Mouse (Mus musculus) MEL (cell line): Measurements from ENCODE around the gene Wdr20rt. TPM values are rescaled to one million over a fixed set of nuclear protein-coding genes. Genes with fewer than 3 reads are reported as not detected.
"Not testable (repeated sequence)": the region's sequence is repeated elsewhere in the genome, so short reads cannot be mapped to it uniquely, and the experiment has no call there.

ENCODE experiments used
- DNase-seq: peaks from one replicate; pipeline ENCODE4 v3.0.0; 2011; ENCODE audit warnings: low read depth, low spot score
- H3K27ac ChIP-seq: 2 replicates; pipeline ENCODE4 v1.5.1; 2012; ENCODE audit warnings: low read depth, mild to moderate bottlenecking, control low read depth, low read length, moderate library complexity; ENCODE audit not compliant: control insufficient read depth
- H3K27me3 ChIP-seq, 2 experiments: fragments of 150-350 bp in 1 of 2; sonication (generic) in 1 of 2; 2 replicates each; pipeline ENCODE4 v1.6.1; 2012; ENCODE audit warnings: low read length in 2 of 2, mild to moderate bottlenecking in 2 of 2, improper control_type of control experiment in 1 of 2, moderate library complexity in 1 of 2; ENCODE audit not compliant: insufficient read depth in 2 of 2, control insufficient read depth in 1 of 2
- H3K36me3 ChIP-seq, 2 experiments: 2 replicates each; pipeline ENCODE4 v1.6.1; 2012 to 2014; ENCODE audit warnings: low read length in 2 of 2, improper control_type of control experiment in 1 of 2, inconsistent platforms in 1 of 2, mild to moderate bottlenecking in 1 of 2; ENCODE audit not compliant: insufficient read depth in 2 of 2, control insufficient read depth in 1 of 2
- H3K4me1 ChIP-seq, 2 experiments: fragments of 150-350 bp in 1 of 2; sonication (generic) in 1 of 2; 2 replicates each; pipeline ENCODE4 v1.6.1; 2012; ENCODE audit warnings: low read length in 2 of 2, improper control_type of control experiment in 1 of 2, mild to moderate bottlenecking in 1 of 2; ENCODE audit not compliant: insufficient read depth in 2 of 2, control insufficient read depth in 1 of 2
- H3K4me3 ChIP-seq, 2 experiments: fragments of 150-350 bp in 1 of 2; sonication (generic) in 1 of 2; 2 replicates each; pipeline ENCODE4 v1.5.1; 2012; ENCODE audit warnings: low read depth in 2 of 2, low read length in 2 of 2, mild to moderate bottlenecking in 2 of 2, moderate library complexity in 2 of 2, control low read depth in 1 of 2, improper control_type of control experiment in 1 of 2; ENCODE audit not compliant: control insufficient read depth in 1 of 2, insufficient read depth in 1 of 2
- H3K79me2 ChIP-seq: 2 replicates; pipeline ENCODE4 v1.6.1; 2012; ENCODE audit warnings: mild to moderate bottlenecking, low read length, moderate library complexity; ENCODE audit not compliant: control insufficient read depth, poor library complexity, insufficient read depth
- H3K9ac ChIP-seq: 2 replicates; pipeline ENCODE4 v1.6.1; 2012; ENCODE audit warnings: low read depth, mild to moderate bottlenecking, control low read depth, low read length, moderate library complexity; ENCODE audit not compliant: control insufficient read depth, poor library complexity, severe bottlenecking
- H3K9me3 ChIP-seq: fragments of 150-350 bp; sonication (generic); replicated peaks from 2 replicates; pipeline ENCODE4 v1.6.1; 2012; ENCODE audit warnings: mild to moderate bottlenecking, low read length, improper control_type of control experiment, moderate library complexity; ENCODE audit not compliant: insufficient read depth
- BHLHE40 ChIP-seq: IDR thresholded peaks from 2 replicates; pipeline ENCODE4 v1.6.1; 2012; ENCODE audit warnings: low read depth, mild to moderate bottlenecking, inconsistent platforms, low read length, improper control_type of control experiment, borderline replicate concordance
- CHD1 ChIP-seq: IDR thresholded peaks from 2 replicates; pipeline ENCODE4 v1.6.1; 2012; ENCODE audit warnings: low read depth, mild to moderate bottlenecking, inconsistent platforms, low read length, improper control_type of control experiment
- CHD2 ChIP-seq: IDR thresholded peaks from 2 replicates; pipeline ENCODE4 v1.6.1; 2011; ENCODE audit warnings: low read length, improper control_type of control experiment
- CTCF ChIP-seq, 3 experiments: IDR thresholded peaks in 2 of 3; conservative IDR thresholded peaks in 1 of 3; 2 replicates each; pipeline ENCODE4 v1.5.1; 2011 to 2012; ENCODE audit warnings: low read length in 3 of 3, low read depth in 2 of 3, mild to moderate bottlenecking in 2 of 3, improper control_type of control experiment in 1 of 3, inconsistent platforms in 1 of 3, mixed read lengths in 1 of 3, moderate library complexity in 1 of 3; ENCODE audit not compliant: control insufficient read depth in 1 of 3, insufficient read depth in 1 of 3, poor library complexity in 1 of 3, severe bottlenecking in 1 of 3
- E2F4 ChIP-seq: IDR thresholded peaks from 2 replicates; pipeline ENCODE4 v1.6.1; 2011; ENCODE audit warnings: low read depth, low read length, improper control_type of control experiment, borderline replicate concordance
- ETS1 ChIP-seq: IDR thresholded peaks from 2 replicates; pipeline ENCODE4 v1.6.1; 2012; ENCODE audit warnings: low read depth, mild to moderate bottlenecking, inconsistent platforms, low read length, improper control_type of control experiment, moderate library complexity
- GABPA ChIP-seq: IDR thresholded peaks from 2 replicates; pipeline ENCODE4 v1.6.1; 2012; ENCODE audit warnings: low read depth, mild to moderate bottlenecking, inconsistent platforms, low read length, improper control_type of control experiment, moderate library complexity
- JUND ChIP-seq: IDR thresholded peaks from 2 replicates; pipeline ENCODE4 v1.6.1; 2011; ENCODE audit warnings: low read depth, mild to moderate bottlenecking, improper control_type of control experiment, low read length
- MAX ChIP-seq: IDR thresholded peaks from 2 replicates; pipeline ENCODE4 v1.6.1; 2011; ENCODE audit warnings: low read length, improper control_type of control experiment
- MEF2A ChIP-seq: IDR thresholded peaks from 2 replicates; pipeline ENCODE4 v1.6.1; 2014; ENCODE audit warnings: low read depth, mild to moderate bottlenecking, inconsistent platforms, low read length, improper control_type of control experiment; ENCODE audit not compliant: poor library complexity, insufficient replicate concordance, severe bottlenecking; ENCODE audit errors: extremely low read depth
- MXI1 ChIP-seq: IDR thresholded peaks from 2 replicates; pipeline ENCODE4 v1.6.1; 2011; ENCODE audit warnings: mild to moderate bottlenecking, low read depth, low read length, improper control_type of control experiment
- MYB ChIP-seq: IDR thresholded peaks from 2 replicates; pipeline ENCODE4 v1.6.1; 2011; ENCODE audit warnings: mild to moderate bottlenecking, low read depth, low read length, improper control_type of control experiment
- POLR2A ChIP-seq, 2 experiments: IDR thresholded peaks; 2 replicates each; pipeline ENCODE4 v1.6.1; 2011 to 2012; ENCODE audit warnings: low read length in 2 of 2, mild to moderate bottlenecking in 2 of 2, control low read depth in 1 of 2, improper control_type of control experiment in 1 of 2, low read depth in 1 of 2, moderate library complexity in 1 of 2; ENCODE audit not compliant: control insufficient read depth in 1 of 2, insufficient read depth in 1 of 2, poor library complexity in 1 of 2
- RCOR1 ChIP-seq: IDR thresholded peaks from 2 replicates; pipeline ENCODE4 v1.6.1; 2012; ENCODE audit warnings: low read depth, mild to moderate bottlenecking, inconsistent platforms, low read length, improper control_type of control experiment
- SMC3 ChIP-seq: IDR thresholded peaks from 2 replicates; pipeline ENCODE4 v1.6.1; 2011; ENCODE audit warnings: low read depth, low read length, improper control_type of control experiment
- TAL1 ChIP-seq: IDR thresholded peaks from 2 replicates; pipeline ENCODE4 v1.6.1; 2012; ENCODE audit warnings: mild to moderate bottlenecking, inconsistent platforms, low read length, moderate library complexity, mixed read lengths
- TCF12 ChIP-seq: IDR thresholded peaks from 2 replicates; pipeline ENCODE4 v1.6.1; 2014; ENCODE audit warnings: low read depth, mild to moderate bottlenecking, inconsistent platforms, low read length, improper control_type of control experiment, moderate library complexity
- UBTF ChIP-seq: IDR thresholded peaks from 2 replicates; pipeline ENCODE4 v1.6.1; 2012; ENCODE audit warnings: low read depth, mild to moderate bottlenecking, inconsistent platforms, low read length, improper control_type of control experiment, moderate library complexity, borderline replicate concordance; ENCODE audit not compliant: insufficient read depth
- USF1 ChIP-seq: IDR thresholded peaks from 2 replicates; pipeline ENCODE4 v1.6.1; 2014; ENCODE audit warnings: low read depth, mild to moderate bottlenecking, inconsistent platforms, low read length, improper control_type of control experiment, moderate library complexity
- USF2 ChIP-seq, 2 experiments: IDR thresholded peaks; 2 replicates each; pipeline ENCODE4 v1.6.1; 2011 to 2012; ENCODE audit warnings: improper control_type of control experiment in 2 of 2, low read length in 2 of 2, borderline replicate concordance in 1 of 2, inconsistent platforms in 1 of 2, low read depth in 1 of 2, mild to moderate bottlenecking in 1 of 2; ENCODE audit not compliant: insufficient read depth in 1 of 2
- ZMIZ1 ChIP-seq: IDR thresholded peaks from 2 replicates; pipeline ENCODE4 v1.6.1; 2012; ENCODE audit warnings: low read depth, mild to moderate bottlenecking, inconsistent platforms, low read length, improper control_type of control experiment, moderate library complexity
- polyA plus RNA-seq, 2 experiments: library from polyadenylated mRNA; stranded (reverse) in 1 of 2; unstranded in 1 of 2; fragments of >175 nt in 1 of 2; fragments of >200 nt in 1 of 2; gene quantifications; 2 replicates each; pipeline versions ENCODE4 v1.2.1 to v1.2.4; 2012; ENCODE audit warnings: low replicate concordance in 2 of 2, low read depth in 1 of 2; ENCODE audit not compliant: insufficient read length in 2 of 2, insufficient read depth in 1 of 2, missing spikeins in 1 of 2
- total RNA-seq: library from RNA; depleted of rRNA; stranded (reverse); fragments of 300-350 nt; gene quantifications from 2 replicates; pipeline ENCODE4 v1.2.3, GENCODE M21; 2012

Wdr20rt gene
- total and polyA plus RNA-seq, 3 experiments: 0.21 TPM; not detected in 2

GRCm38 (mm10) chr12:65228628-65229027, 3.3 kb downstream of the Wdr20rt start:
- no peak overlapping the region for H3K4me3 ChIP-seq
- H3K36me3 ChIP-seq: no peaks in the 10 kb centered on the region
- no peak overlapping the region for H3K27ac ChIP-seq
- H3K27me3 ChIP-seq: no peaks in the 10 kb centered on the region
- no peak overlapping the region for H3K9ac ChIP-seq
- H3K4me1 ChIP-seq: no peaks in the 10 kb centered on the region
- TF ChIP-seq ETS1: no peak
- no peak for TF ChIP-seq UBTF
- no peak for TF ChIP-seq TAL1
- no peak for TF ChIP-seq SMC3
- no peak for TF ChIP-seq CHD1
- TF ChIP-seq MAX: no peak
- no peak for TF ChIP-seq POLR2A (IDR thresholded peaks at IDR 0.05; ENCODE audit: control insufficient read depth in 1 of 2, insufficient read depth in 1 of 2, low read depth in 1 of 2, low read length in 2 of 2, poor library complexity in 1 of 2)
- TF ChIP-seq MYB: no peak
- TF ChIP-seq E2F4: no peak
- TF ChIP-seq USF2 (IDR thresholded peaks at IDR 0.05; ENCODE audit: borderline replicate concordance in 1 of 2, insufficient read depth in 1 of 2, low read depth in 1 of 2, low read length in 2 of 2): no peak
- TF ChIP-seq JUND: no peak
- no peak for TF ChIP-seq CHD2
- no peak for TF ChIP-seq ZMIZ1
- no peaks in the 10 kb centered on the region for H3K9me3 ChIP-seq
- H3K79me2 ChIP-seq: no peaks in the 10 kb centered on the region
- DNase-seq: no peak

DNA sequence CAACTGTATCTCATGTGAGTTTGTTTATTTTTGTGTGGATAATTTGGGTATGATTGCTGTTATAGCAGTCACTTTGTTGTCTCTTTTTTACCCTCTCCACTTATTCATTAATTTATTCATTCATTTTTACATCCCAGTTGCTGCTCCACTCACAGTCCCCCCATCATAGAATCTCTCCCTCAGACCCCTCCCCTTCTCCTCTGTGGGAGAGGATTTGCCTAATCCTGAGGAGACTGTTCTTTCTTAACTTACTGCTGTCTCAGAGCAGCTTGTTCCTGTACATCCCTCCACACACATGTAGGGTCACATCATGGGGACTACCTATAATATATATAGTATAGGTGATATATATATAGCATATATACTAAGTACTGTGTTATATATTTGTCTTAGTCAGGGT, 3.7 kb downstream of the Wdr20rt start:
- Histone ChIP-seq H3K79me2 (no peaks in the 10 kb centered on the region), H3K27me3 (no peaks in the 10 kb centered on the region), H3K4me1 (no peaks in the 10 kb centered on the region), H3K36me3 (no peaks in the 10 kb centered on the region), H3K4me3 (no peak overlapping the region), H3K27ac (no peak overlapping the region), H3K9ac (no peak overlapping the region), H3K9me3 (no peaks in the 10 kb centered on the region; the same call in 1 of the 2 replicates)
- no peak for DNase-seq
- TF ChIP-seq MEF2A: no peak
- TF ChIP-seq CTCF (IDR thresholded peaks at IDR 0.05 in 2 of 3, conservative IDR thresholded peaks at IDR 0.05 in 1 of 3; ENCODE audit: control insufficient read depth in 1 of 3, insufficient read depth in 1 of 3, low read depth in 2 of 3, low read length in 3 of 3, poor library complexity in 1 of 3, severe bottlenecking in 1 of 3): no peak
- no peak for TF ChIP-seq GABPA
- no peak for TF ChIP-seq MXI1
- no peak for TF ChIP-seq CHD2
- no peak for TF ChIP-seq RCOR1
- TF ChIP-seq USF1: no peak
- TF ChIP-seq ZMIZ1: no peak
- TF ChIP-seq ETS1: no peak
- TF ChIP-seq BHLHE40: no peak
- no peak for TF ChIP-seq TCF12

DNA sequence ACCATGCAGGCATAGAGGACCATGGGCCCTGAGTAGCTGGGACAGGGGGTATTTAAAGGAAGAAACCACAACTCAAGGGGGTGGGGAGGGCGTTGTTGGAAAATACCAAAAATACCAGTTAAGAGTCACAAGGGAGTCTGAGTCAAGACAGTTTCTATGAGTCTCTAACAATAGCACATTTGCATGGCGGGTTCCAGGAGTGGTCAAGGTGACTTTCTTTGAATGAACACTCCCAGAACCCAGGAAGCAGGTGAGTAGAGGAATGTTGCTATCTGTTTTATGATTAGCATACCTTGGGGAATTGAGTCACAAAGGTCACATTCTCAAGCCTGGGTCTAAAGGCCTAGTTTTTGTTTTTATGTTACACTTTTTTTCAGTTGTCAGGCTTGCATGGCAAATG, 7.5 kb downstream of the Wdr20rt start:
- H3K27me3 ChIP-seq: not testable (repeated sequence)

More for the DNA sequence above, 7.5 kb downstream of the Wdr20rt start:
- not testable (repeated sequence) for H3K79me2 ChIP-seq, H3K27ac ChIP-seq, H3K4me3 ChIP-seq, H3K4me1 ChIP-seq, H3K9me3 ChIP-seq, DNase-seq, H3K9ac ChIP-seq, H3K36me3 ChIP-seq
